Mouse (Mus musculus): ENCODE measurements at regions not wholly inside any gene's neighbourhood (a gene's known extent, or its start where the extent isn't known, plus 50 kb on each side); places are given as distances from the start of the nearest gene placed in this dataset.

DNA sequence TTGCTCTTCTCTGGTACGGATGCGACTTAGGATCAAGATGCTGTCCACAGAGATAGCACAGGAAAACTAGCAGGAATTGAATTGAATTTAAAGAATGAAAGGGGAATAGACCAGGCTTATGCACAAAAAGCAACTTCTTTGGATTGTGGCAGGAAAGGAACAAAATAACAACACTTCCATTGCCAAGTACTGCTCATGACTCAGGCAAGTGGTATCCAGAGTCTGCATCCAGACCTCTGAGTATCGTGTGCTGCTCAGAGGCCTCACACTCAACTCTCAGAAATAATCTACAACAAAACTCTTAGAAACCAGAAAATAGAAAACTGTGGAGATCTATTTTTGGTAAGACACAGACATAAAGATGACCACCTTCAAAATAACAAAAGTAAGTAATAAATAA, 176.1 kb upstream of the Egflam start:
- no peak for DNase-seq (ENCODE audit: low spot score)

DNA sequence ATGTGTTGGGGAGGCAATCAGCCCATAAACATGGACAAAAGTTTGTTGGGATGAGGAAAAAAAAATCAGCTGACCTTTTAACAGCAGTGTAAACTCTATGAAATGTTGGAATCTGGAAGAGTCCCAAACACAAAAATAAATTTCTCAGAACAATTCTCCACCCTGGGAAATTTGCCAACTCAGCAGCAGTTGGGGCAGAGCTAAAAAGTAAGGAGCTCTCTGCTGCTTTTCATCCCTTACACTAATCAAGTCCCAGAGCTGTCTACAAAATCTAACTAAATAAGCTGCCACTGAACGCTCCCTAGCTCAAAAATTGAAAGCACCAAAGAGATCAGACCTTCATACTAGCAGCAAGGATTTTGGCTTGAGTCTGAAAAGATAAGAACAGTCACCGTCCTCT, 176.6 kb upstream of the Egflam start:
- DNase-seq (ENCODE audit: low spot score): no peak

DNA sequence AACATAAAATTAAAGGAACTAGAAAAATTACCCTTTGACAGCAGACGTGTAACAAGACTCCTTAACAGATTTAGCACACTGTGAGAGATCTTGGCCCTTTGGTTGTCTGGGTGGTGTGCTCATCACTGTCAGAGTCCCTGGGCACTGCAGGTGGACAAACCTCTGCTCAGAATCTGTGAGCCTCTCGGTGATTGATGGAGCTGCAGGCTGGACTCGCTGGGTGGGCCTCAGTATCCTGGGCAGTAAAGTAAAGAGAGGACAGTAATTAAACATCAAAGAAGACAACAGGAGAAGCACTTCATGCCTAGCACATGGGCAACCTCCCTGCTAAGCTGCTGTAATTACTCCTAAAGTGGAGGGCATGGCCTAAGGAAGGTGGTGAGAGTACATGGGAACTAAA, 180.2 kb upstream of the Egflam start:
- DNase-seq (ENCODE audit: low spot score): no peak

DNA sequence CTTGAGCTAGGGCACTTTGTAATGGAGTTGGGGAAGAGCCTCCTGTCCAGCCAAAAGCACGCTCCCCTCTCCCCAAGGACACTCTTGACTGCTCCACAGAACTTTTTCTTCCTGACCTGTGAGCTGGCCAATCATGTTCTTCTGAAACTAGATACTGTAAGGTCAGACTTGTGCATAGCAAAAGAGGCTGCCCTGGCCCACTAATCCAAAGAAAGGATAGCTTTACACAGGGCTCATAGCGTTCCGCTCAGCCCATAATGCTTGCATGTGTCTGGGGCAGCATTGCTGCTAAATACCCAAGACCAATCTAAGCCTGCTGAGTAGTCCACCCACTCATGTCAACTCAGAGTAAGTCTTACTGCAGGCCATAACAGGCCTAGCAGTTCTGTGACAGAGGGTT, 189.0 kb upstream of the Egflam start:
- DNase-seq (ENCODE audit: low spot score): no peak

DNA sequence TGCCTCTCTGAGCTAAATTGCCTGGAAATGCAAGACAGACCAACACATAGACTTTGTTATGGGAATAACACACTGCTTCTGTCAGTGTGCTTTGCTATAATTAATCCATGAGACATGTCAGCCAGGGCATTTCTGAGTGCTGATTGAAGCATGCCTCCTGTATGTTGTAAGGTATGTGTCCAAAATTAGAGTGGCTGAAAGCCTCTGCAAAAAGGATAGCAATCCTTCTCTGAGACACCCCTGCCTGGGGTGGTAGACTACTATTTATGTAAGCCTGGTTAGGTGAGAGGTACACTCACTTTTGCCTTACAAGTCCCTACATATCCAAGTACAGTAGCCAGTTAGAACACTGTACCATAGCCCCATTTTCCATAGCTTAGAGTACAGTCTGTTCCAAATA, 193.3 kb upstream of the Egflam start:
- DNase-seq (ENCODE audit: low spot score): no peak

DNA sequence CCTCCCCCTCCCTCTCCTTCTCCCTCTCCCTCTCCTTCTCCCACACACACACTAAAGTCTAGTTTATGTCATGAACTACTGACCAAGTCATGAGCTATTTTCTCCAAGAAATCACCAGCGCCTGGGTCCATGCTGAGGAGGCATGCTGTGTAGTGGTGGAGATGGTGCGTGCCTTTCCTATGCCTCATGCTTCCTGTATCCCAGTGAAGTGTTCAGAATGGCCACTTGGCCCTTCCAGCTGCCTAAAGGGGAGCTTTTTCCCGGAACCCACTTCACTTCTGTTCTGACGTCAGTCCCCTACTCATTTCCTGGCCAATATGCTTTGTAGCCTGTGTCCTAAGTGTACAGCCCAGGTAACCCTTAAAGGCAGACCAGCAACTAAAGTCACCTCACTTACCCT, 199.1 kb upstream of the Egflam start:
- DNase-seq (ENCODE audit: low spot score): no peak

DNA sequence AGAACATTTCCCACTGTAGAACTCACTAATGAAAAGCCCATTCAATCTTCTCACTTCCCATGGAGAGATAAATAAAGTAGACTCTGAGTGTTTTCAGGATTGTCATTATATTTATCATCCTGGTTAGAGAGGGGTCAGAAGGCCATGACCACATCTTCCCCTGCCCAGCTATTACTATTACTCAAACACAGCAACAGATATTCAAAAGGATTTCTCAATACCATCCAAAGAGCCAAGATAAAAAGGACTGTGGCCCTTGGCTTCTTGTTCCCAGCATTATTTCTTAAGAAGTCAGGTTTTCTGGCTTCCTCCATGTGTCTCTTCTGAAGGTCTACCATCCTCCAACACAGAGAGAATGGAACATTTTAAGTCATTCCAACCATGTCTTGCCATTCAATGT, 199.6 kb upstream of the Egflam start:
- no peak for DNase-seq (ENCODE audit: low spot score)

DNA sequence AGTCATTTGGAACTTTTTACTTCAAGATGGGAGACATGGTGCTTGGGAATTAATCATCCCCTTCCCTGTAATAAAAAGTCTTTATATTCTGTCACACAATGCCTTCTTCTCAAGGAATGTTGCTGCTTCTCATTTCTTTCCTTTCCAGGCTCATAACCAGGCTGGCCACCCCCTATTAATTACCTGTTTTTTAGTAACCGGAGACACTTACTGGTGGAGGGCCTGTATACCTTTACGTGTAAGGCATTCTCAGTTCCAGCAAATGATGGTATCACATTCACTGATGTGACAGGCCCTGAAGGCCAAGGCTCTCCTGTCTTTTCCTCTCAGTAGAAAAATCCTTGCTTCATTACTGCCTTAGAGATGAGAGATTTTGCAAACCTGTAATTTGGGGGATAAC, 203.3 kb upstream of the Egflam start:
- DNase-seq (ENCODE audit: low spot score): no peak

DNA sequence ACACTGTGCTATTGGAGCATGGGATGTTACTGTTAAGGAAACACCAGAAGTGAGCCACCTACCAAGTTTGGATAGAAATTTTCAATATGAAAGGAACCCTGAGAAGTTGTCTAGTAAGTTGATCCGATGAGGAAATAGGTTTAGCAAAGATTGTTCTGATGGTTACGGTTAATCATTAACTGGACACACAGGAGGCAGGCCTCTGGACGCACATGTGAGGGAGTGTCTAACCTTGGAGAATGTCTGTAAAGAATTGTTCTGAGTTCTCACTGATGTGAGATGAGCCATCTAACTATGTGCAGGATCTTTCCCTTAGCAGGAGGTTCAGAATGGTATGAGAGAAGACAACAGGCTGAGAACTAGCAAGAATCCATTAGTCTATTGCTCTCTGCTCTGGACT, 205.8 kb upstream of the Gdnf start:
- no peak for DNase-seq (ENCODE audit: low spot score)

DNA sequence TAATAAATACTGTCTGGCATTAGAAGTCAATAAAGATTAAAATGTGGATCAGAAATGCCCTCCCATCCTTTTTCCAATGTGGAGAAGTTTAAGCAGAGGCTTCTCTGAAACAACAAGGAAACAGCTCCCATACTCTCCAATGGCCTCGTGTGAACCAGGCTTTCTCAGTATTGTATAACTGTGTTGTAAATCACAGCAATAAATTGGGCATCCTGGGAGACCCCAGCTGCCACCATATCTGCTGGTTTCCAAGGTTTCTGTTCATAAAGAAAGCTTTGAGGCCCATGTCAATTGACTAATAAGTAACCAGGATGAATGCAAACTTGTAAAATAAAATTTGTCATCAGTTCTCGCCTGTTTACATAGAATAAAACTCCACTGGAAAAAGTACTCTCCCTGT, 192.7 kb upstream of the Gdnf start:
- DNase-seq (ENCODE audit: low spot score): no peak

DNA sequence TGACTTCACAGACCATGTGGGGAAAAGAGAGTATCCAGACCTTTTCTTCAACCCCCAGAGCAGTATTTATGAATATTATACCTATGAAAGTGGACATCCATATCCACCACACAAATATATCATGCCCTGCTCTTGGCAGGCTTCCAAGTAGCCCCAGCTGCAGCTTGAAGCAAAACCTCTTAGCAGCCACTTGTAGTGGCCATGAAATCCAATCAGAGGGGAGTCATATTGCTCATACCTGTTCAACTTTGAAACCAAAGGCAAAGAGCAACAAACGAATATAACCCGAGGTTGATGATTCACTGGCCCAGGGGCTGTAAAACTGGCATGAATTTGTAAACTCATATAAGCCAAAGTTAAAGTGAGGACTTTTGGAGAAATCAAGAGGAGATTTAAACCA, 187.6 kb upstream of the Gdnf start:
- DNase-seq (ENCODE audit: low spot score): no peak

DNA sequence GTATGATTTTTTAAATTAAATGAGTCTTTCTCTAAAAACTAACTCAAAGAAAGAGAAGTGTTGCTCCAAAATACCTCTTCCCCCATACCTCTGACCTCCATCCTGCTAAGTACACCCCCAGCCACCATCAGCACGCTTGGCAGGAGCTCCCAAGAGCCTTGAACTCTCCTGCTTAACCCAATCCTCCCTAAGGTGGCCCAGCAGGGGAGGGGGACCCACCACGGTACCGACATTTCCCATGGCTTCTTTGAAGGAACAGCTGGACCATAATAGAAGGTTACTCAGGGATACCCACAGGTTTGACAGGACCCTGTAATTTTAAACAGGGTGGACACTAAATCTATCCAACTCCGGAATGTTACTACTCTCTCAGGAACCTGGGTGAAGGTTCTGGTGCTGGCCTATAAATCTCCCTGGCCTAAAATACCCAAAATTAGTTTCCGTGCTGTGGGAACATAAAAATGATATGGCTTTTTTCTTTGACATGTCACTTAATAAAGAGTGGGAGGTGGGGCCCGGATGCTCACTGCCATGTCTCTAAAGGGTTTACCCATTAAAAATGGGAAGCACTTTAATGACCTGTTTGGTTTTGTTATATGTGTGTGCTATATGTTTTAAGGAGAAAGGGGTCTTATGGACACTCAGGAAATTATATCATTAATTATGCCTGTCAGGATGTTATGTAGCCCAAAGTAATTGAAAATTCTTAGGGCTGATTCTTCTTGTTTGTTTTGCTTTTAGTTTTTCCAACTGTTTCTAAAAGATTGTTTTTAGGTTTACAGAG, 185.8 kb upstream of the Gdnf start:
- DNase-seq (ENCODE audit: low spot score): no peak

DNA sequence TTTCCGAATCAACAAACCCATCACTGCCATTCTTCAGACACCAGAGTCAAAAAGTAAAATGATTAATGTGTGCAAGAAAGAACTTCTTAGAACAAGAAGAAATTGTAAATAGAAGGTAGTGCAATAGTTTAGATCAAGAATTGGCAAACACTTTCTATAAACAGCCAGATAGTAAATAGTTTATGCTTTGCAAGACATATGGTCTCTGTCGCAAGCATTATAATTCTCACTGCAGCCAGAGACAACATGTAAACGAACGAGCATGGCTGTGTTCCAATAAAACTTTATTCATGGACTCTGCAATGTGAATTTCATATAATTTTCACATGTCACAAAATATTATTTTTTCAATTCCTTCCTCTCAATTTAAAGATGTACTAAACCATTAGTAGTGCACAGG, 180.8 kb upstream of the Gdnf start:
- DNase-seq (ENCODE audit: low spot score): no peak

DNA sequence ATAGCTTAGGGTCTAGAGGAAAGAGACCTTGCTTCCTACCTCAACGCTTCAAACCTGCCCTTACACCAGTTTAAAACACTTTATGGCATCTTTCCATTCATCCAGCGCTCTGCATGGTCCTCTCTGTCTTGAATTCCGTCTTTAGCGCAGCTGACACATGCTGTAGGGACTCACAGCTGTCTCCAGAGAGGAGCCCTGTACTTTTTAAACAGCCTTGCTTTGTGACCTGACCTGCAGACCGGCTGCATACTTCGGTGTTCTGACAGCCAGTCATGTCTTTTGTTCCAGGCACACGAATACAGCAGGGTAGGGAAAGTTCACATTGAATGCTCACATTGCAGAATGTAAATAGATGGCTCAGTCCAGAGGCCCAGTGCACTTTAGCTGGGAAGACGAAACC, 175.4 kb upstream of the Gdnf start:
- no peak for DNase-seq (ENCODE audit: low spot score)

DNA sequence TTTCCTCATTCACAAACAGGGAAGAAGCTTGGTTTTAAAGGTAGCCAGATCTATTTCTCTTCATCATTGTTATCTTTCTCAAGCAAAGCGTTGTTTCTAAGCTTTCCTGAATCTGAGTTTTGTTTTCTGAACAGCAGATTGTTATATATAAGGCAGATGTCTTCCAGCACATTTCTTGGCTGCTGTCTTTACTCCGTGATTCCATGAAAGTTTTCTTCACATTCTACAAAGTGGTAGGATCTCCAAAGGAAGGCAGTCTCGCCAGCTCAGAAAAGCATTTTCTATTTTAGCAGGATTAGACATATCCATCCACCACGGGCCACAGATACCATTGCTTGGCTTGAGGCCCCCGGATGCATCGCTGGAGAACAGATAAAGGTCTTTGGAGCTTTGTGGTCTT, 171.2 kb upstream of the Gdnf start:
- no peak for DNase-seq (ENCODE audit: low spot score)

DNA sequence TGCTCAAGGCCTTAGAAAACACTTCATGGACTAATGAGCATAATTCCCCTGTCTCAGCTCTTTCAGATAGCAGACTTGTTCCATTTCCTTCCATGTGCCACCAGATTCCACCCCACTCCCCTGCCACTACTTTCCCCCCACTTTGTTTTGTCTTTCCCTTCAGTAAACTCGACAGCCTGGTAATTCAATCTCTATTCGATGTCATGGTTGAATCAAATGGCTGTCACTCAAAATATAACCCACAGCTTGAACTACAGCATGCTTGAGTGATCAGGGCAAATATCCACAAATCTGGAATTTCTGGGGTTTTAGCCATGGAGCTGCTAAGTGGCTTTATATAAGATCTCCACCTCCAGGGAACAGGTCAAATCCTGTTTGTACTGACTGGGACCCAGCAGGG, 168.6 kb upstream of the Gdnf start:
- DNase-seq (ENCODE audit: low spot score): no peak

DNA sequence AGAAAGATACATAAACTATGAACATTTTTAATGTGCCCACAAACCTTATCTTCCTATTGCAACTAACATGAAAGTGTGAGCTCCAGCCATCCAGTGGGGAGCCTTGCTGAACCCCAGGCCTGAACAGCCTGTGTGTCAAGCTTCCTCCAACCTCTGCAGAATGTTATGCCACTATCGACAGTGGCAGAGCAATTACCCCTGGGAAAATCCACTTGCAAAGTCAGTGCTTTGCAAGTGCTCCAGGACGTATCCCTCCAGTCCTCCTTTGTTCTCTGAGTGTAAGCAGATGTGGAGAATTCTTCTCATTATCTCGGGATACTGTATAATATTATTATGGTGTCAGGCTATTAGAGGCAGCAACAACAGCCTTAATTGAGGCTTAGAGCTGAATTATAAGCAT, 159.9 kb upstream of the Gdnf start:
- DNase-seq (ENCODE audit: low spot score): no peak

DNA sequence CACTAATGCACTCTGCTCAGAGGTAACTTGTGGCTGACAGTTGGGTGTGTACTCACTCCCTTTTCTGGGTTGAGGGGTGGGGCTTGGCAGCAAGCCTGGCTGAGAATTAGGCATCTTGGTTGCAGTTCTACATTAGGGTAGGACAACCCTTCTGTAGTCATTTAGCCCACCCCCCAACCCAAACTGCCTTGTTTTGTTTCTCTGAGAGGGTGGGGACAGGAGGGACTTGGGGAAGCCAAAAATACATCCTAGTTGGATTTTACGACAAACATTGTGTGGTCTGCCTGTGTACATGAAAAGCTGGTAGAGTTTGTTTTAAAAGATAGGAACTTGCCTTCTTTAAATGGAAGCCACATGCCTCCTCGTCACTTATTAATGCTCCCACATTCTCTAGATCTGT, 146.8 kb upstream of the Gdnf start:
- DNase-seq (ENCODE audit: low spot score): no peak

DNA sequence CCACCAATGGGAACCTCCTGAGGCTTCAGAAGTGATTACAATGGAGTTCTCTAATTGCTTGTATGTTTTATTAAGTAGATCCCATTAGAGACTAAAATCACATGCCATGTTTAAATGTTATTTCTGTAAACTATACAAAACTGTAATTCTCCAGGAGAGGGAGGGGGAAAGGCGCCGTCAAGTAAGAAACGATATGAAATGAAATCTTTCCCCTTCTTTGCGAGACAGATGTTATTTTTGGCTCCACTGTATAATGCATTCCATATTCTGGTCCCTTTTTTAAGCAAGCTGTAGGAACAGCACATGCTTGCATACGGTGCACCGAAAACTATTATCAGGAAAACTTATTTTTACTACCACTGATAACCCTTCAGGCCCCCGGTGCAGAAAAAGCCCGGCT, 141.0 kb upstream of the Gdnf start:
- no peak for DNase-seq (ENCODE audit: low spot score)

DNA sequence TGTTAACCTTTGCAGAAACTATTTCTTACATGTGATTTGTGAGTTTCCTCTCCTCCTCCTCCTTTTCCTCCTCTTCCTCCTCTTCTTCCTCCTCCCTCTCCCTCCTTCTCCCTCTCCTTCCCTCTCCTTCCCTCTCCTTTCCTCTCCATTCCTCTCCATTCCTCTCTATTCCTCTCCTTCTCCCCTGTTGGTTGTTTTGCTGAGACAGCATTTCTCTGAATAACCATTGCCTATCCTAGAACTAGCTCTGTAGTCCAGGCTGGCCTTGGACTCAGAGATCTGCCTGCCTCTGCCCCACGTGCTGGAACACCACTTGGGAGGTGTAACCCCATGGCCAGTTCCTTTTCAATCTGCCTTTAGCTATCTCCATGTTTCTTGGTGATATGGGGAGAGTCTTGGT, 133.7 kb upstream of the Gdnf start:
- no peak for DNase-seq (ENCODE audit: low spot score)

DNA sequence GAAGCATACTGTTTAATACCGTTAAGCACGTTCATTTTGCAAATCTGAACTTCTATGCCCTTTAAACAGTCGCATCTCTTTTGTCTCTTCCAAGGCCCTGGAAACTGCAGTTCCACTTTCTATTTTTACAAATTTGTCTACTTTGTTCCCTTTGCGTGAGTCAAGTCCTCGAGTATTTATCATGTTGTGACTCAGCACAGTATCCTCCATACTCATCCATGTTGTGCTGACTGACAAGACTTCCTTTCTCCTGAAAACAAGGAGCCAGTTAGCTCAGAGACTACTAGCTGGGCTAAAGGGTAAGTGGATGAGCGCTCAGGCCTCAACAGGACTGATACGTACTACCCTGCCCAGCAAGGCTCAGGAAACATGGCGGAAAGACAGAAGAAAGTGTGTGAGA, 131.9 kb upstream of the Gdnf start:
- no peak for DNase-seq (ENCODE audit: low spot score)

DNA sequence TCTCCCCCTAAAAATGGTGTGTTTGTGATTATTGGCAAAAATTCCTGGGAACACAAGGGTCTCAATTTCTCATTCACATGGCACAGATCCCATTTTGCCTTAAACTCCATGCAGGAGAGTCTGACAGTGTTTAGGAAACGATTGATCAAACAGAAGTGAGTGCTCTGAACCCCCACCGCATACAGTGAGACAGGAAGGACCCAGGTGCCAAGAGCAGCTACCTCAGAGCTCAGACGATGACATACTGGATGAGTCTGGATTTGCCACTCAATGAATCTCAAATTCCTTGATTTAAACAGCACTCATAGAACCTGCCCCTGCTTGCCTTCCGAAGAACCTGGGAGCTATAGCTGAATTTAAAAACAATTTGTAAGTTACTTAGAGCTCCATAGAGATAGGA, 129.6 kb upstream of the Gdnf start:
- DNase-seq (ENCODE audit: low spot score): no peak

DNA sequence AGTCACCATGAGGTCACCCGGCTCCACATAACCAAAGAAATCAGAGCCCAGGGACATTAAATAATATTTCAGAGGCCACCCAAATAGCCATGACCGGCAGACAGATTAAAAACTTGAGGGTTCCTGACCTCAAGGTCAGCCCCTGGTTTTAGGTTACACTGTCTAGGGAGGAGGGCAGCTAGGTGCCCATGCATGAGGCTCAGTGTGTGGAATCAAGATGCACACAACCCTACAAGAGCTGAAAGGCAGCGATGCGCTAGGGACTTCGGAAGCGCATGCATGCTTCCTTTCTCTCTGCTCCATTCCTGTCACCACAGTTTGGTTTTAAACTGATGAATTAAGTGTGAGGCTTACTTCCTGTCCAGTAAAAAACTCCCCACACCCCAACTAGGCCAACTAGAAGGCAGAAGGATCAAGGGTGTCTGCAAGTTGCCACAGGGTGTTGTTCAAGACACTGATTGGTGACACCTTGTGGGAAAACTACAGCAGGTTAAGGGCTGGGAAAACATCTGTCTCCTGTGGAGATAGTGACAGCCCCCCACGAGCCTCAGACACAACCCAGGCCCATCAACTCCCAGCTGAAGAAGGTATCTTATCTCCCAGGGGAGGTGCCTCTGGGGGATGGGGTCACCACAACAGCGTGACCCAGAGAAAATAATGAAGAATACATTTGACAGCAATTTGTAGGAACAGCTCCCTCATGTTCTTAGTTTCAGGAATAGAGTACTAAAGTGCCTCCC, 127.2 kb upstream of the Gdnf start:
- no peak for DNase-seq (ENCODE audit: low spot score)

DNA sequence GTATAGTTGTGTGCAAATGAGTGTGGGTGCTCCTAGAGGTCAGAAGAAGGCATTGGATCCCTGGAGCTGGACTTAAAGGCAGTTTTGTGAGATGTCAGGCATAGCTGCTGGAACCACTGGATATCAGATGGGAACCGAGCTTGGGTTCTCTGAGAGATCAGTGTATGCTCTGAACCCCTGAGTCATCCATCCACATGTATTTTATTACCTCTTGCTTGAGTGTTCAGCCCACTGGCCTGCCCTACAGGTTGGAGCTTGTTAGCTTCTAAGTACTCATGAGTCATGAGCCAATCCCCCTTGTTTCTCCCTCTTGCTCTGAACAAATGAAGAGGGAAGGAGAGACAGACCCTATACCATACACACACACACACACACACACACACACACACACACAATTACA, 119.4 kb upstream of the Gdnf start:
- no peak for DNase-seq (ENCODE audit: low spot score)
